Mouse (Mus musculus) urinary bladder, adult 18-20 months (tissue): ENCODE data around the gene Atxn7l2.

ENCODE experiments used
- DNase-seq, 2 experiments: peaks; one replicate each; pipeline ENCODE4 v3.0.0; 2022; ENCODE audit warnings: low spot score in 2 of 2, mixed read lengths in 2 of 2

Atxn7l2 gene

GRCm38 (mm10) chr3:108178756-108179715 lies 31.7 kb downstream of the Atxn7l2 start:
- no peak for DNase-seq

- DNase-seq: no peak
Measured at GRCm38 (mm10) chr3:108174672-108175531, 35.8 kb downstream of the Atxn7l2 start.

- DNase-seq: no peak
Measured at GRCm38 (mm10) chr3:108169199-108169598, 41.5 kb downstream of the Atxn7l2 start.

- DNase-seq: no peak
Measured at GRCm38 (mm10) chr3:108167499-108167898, 43.2 kb downstream of the Atxn7l2 start.

GRCm38 (mm10) chr3:108166486-108167211 lies 44.1 kb downstream of the Atxn7l2 start:
- no peak for DNase-seq

GRCm38 (mm10) chr3:108165532-108166315 lies 45.0 kb downstream of the Atxn7l2 start:
- DNase-seq: no peak

- DNase-seq: peak; percentile 55 to 68
Measured at GRCm38 (mm10) chr3:108164807-108165206, 45.9 kb downstream of the Atxn7l2 start.

GRCm38 (mm10) chr3:108164091-108164490 lies 46.6 kb downstream of the Atxn7l2 start:
- DNase-seq: no peak

- no peak for DNase-seq
Measured at GRCm38 (mm10) chr3:108158383-108159037, 52.2 kb downstream of the Atxn7l2 start.

GRCm38 (mm10) chr3:108154656-108155055 lies 56.1 kb downstream of the Atxn7l2 start, which contains the start of gene Gpr61:
Gene Gpr61, minus strand, starts transcription at chr3:108154882.
- no peak for DNase-seq

- no peak for DNase-seq
Measured at GRCm38 (mm10) chr3:108152290-108152689, 58.4 kb downstream of the Atxn7l2 start.
